Mouse (Mus musculus) hindbrain, embryonic 11.5 days (tissue): ENCODE data around the gene Klhl29. TPM values are rescaled to one million over a fixed set of nuclear protein-coding genes. Genes with fewer than 3 reads are reported as not detected.

Source experiments
- ATAC-seq: fragments of 200-750 bp; cut with Nextera tagmentation; 2 replicates; pipeline ENCODE4 v1.8.0; 2017; ENCODE audit warnings: mild to moderate bottlenecking, moderate TSS enrichment, moderate library complexity; ENCODE audit not compliant: low FRiP score
- DNase-seq: peaks from one replicate; pipeline ENCODE4 v3.0.0-alpha.2; 2015; ENCODE audit warnings: low spot score
- H3K27ac ChIP-seq: fragments of 300-500 bp; sonication (generic); 2 replicates; pipeline ENCODE4 v1.5.1; 2014; ENCODE audit warnings: mild to moderate bottlenecking, low read depth, low read length
- H3K27me3 ChIP-seq: fragments of 300-500 bp; sonication (generic); 2 replicates; pipeline ENCODE4 v1.6.1; 2014; ENCODE audit warnings: mild to moderate bottlenecking, low read length, moderate library complexity, mixed read lengths; ENCODE audit not compliant: control insufficient read depth, insufficient read depth
- H3K36me3 ChIP-seq: fragments of 300-500 bp; sonication (generic); 2 replicates; pipeline ENCODE4 v1.6.1; 2014; ENCODE audit warnings: mild to moderate bottlenecking, low read length, moderate library complexity, mixed read lengths; ENCODE audit not compliant: control insufficient read depth, insufficient read depth
- H3K4me1 ChIP-seq: fragments of 300-500 bp; sonication (generic); replicated peaks from 2 replicates; pipeline ENCODE4 v1.6.1; 2014; ENCODE audit warnings: low read length, mixed read lengths; ENCODE audit not compliant: control insufficient read depth, insufficient read depth
- H3K4me2 ChIP-seq: fragments of 300-500 bp; sonication (generic); replicated peaks from 2 replicates; pipeline ENCODE4 v1.6.1; 2014; ENCODE audit warnings: mild to moderate bottlenecking, low read depth, low read length
- H3K4me3 ChIP-seq: fragments of 300-500 bp; sonication (generic); 2 replicates; pipeline ENCODE4 v1.5.1; 2014; ENCODE audit warnings: low read depth, low read length
- H3K9ac ChIP-seq: fragments of 300-500 bp; sonication (generic); 2 replicates; pipeline ENCODE4 v1.6.1; 2014; ENCODE audit warnings: low read depth, low read length
- H3K9me3 ChIP-seq: fragments of 300-500 bp; sonication (generic); 2 replicates; pipeline ENCODE4 v1.6.1; 2016; ENCODE audit warnings: low read length; ENCODE audit not compliant: control insufficient read depth
- WGBS: fragments of 180-500 bp; shearing (Covaris S2); extraction: QIAGEN DNeasy Blood & Tissue Kit; methylation state at CpG from one replicate; pipeline ENCODE4 v1.1.7; 2014; 5-methylcytosine and 5-hydroxymethylcytosine counted together
- polyA plus RNA-seq: library from polyadenylated mRNA; unstranded; fragments of >200 nt; fragmentation: Nextera tagmentation; extraction: Ambion mirVana; gene quantifications from 2 replicates; pipeline ENCODE4 v1.2.1, GENCODE M21; 2014

The Klhl29 gene
- polyA plus RNA-seq, 1 experiment from 2014 or later, result 2.6 TPM

DNA sequence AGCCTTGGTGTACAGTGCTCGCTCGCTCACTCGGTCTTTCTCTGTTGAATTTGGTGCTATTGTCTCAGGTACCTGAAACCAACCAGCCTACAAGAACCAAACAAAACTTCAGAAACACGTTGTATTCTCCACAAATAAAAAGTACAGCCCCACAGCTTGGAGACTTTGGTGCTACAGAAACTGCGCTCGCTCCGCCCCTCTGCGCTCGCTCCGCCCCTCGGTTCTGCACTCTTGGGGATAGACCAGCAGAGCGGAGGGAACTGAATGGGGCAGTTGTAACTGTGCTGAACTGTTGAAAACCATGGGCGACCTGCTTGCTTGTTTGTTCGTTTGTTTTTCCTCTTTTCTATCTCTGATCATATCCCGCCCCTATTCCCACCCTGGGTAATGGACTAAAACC is 331.3 kb downstream of the Klhl29 start:
- WGBS, result 86% methylated on average over 15 of the region's 15 CpGs
- DNase-seq (no peak), ATAC-seq (no peak)
- no peak overlapping the region for H3K27ac ChIP-seq
- no peak overlapping the region for H3K4me2 ChIP-seq
- H3K36me3 ChIP-seq, result no peaks in the 10 kb centered on the region
- H3K4me1 ChIP-seq, result no peaks in the 10 kb centered on the region
- no peaks in the 10 kb centered on the region for H3K27me3 ChIP-seq
- H3K4me3 ChIP-seq, result no peak overlapping the region
- H3K9ac ChIP-seq, result no peak overlapping the region
- no peaks in the 10 kb centered on the region for H3K9me3 ChIP-seq

DNA sequence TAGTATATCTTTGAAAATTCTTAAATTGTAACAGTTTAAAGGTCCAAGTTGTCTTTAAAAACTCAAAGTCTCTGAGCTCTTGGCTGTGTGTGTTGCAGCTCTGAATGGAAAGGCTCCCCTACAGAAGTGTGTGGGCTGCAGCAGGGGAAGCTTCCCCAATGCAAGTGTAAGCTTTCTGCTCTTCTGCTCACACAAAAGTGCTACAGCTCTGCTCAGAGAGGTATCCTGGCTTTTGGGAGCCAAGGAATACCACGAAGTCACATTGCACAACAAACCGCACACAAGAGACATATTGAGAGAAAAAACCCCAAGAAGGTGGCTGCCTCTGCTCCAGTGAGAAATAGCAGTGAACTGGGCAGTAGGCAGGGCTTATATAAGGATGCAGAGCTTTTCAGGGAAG is 337.5 kb downstream of the Klhl29 start:
- Histone ChIP-seq H3K27me3 (no peaks in the 10 kb centered on the region), H3K27ac (no peak overlapping the region), H3K9me3 (no peaks in the 10 kb centered on the region), H3K4me3 (no peak overlapping the region), H3K4me1 (no peaks in the 10 kb centered on the region), H3K36me3 (0 out of 2 replicates have a peak, but pooled peaks cover 2% of the 10 kb centered on the region), H3K9ac (no peak overlapping the region), H3K4me2 (no peak overlapping the region)
- DNase-seq (no peak), ATAC-seq (no peak)
- WGBS, result 97% methylated on average over 2 of the region's 2 CpGs

DNA sequence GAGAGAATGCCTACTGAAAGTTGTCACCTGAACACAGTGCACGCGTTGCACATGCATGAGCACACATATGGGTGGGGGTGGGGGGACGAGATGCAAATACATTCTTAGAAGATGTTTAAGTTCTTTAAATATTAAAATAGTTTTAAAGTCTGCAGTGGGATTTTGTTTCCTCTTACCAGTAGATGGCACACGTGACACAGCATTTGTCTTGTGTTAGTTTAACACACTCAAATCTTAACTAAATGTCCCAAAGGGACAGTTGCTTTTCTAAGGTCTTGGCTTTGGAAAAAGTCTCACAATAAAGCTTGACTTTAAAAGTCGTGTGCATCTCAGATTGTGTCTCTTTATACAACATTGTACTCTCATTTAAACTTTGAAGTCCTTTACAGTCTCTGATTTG is 346.4 kb downstream of the Klhl29 start:
- ATAC-seq (no peak), DNase-seq (no peak)
- Histone ChIP-seq H3K4me3 (no peak overlapping the region), H3K4me1 (no peaks in the 10 kb centered on the region), H3K27me3 (no peaks in the 10 kb centered on the region), H3K36me3 (0 out of 2 replicates have a peak, but pooled peaks cover 3% of the 10 kb centered on the region), H3K9me3 (no peaks in the 10 kb centered on the region), H3K9ac (no peak overlapping the region), H3K27ac (no peak overlapping the region), H3K4me2 (no peak overlapping the region)
- 86% methylated on average over 5 of the region's 5 CpGs for WGBS
